Mouse (Mus musculus) heart, adult 2 months (tissue): ENCODE data around the gene Snap47.

Experiments used
- CTCF ChIP-seq: fragments of 200-600 bp; IDR thresholded peaks from 2 replicates; pipeline ENCODE4 v1.8.1; 2022; ENCODE audit warnings: antibody characterized with exemption, mild to moderate bottlenecking, moderate library complexity
- EP300 ChIP-seq: fragments of 200-500 bp; IDR thresholded peaks from 2 replicates; pipeline ENCODE4 v1.6.1; 2011; ENCODE audit warnings: low read depth, low read length, control low read depth; ENCODE audit not compliant: insufficient read depth
- POLR2A ChIP-seq: fragments of 200-500 bp; IDR thresholded peaks from 2 replicates; pipeline ENCODE4 v1.6.1; 2011; ENCODE audit warnings: mild to moderate bottlenecking, low read depth, low read length, control low read depth; ENCODE audit not compliant: insufficient read depth

- TF ChIP-seq CTCF = no peak
- TF ChIP-seq POLR2A = no peak
- TF ChIP-seq EP300 = no peak
Observed at GRCm38 (mm10) chr11:59369848-59370247, 81.1 kb downstream of the Snap47 start.
